Comparison of ENCODE assay signal across 10 mouse cellular contexts in the genomic region with DNA sequence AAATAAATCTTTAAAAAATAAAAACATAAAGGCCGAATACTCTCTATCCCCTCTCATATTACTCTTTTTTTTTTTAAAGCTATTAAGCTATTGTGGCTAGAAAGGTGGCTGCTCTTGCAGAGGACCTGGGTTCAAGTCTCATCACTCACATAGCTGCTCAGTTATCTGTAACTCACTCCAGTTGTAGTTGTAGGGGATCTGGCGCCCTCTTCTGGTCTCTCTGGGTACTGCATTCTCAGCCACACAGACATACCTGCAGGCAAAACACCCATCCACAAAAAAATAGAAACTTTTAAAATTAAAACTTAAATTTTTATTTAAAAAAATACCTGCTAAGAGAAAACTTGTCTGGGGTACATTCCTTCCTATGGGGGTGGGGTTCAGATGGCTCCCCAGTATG.
DNase-seq lines count a peak whose midpoint lies in the region; ATAC-seq and TF ChIP-seq lines count a peak whose summit lies in the region.
"Had no signal": no experiment of that assay in that cellular context is flagged by ENCODE, and none has a peak within 500 bp of the region (broad histone marks: within the 10 kb centered on the region; RNA-seq: fewer than 3 reads in every experiment).

No protein-coding gene starts in this region.

- no peak for TF ChIP-seq POLR2A in bone marrow, adult 2 months (IDR thresholded peaks at IDR 0.05; ENCODE audit: borderline replicate concordance, control insufficient read depth, low read depth, low read length)

- H3K36me3 ChIP-seq in liver, embryonic 11.5 days (ENCODE audit: control insufficient read depth, insufficient read depth, low read length) = no peaks in the 10 kb centered on the region
- H3K36me3 ChIP-seq in stomach, postnatal 0 days (ENCODE audit: control insufficient read depth, insufficient read depth, low read length) = no peaks in the 10 kb centered on the region
- H3K36me3 ChIP-seq: forebrain, embryonic 15.5 days; stomach, embryonic 15.5 days had no signal

- ATAC-seq in liver, embryonic 11.5 days (replicated peaks; ENCODE audit: low FRiP score) = no peak
- ATAC-seq in stomach, postnatal 0 days (ENCODE audit: low FRiP score, low TSS enrichment) = no peak
- ATAC-seq: forebrain, embryonic 15.5 days had no signal

- H3K9me3 ChIP-seq in liver, embryonic 11.5 days (ENCODE audit: control insufficient read depth, low read length) = no peaks in the 10 kb centered on the region
- no peaks in the 10 kb centered on the region for H3K9me3 ChIP-seq in stomach, postnatal 0 days (ENCODE audit: control insufficient read depth, low read length)
- H3K9me3 ChIP-seq: forebrain, embryonic 15.5 days; stomach, embryonic 15.5 days had no signal

- intact Hi-C loops in left cerebral cortex, postnatal 4 days (cut with DNase I) = no loop called here

- 52% methylated on average over 2 of the region's 2 CpGs for WGBS in liver, embryonic 11.5 days
- 51% methylated on average over 2 of the region's 2 CpGs for WGBS in bone marrow, adult 2 months
- WGBS in stomach, postnatal 0 days = 56% methylated on average over 2 of the region's 2 CpGs

- no peak for TF ChIP-seq EP300 in stomach, postnatal 0 days (optimal IDR thresholded peaks at IDR 0.05)

- peaks cover 11% of the 10 kb centered on the region for H3K27me3 ChIP-seq in liver, embryonic 11.5 days (replicated peaks; ENCODE audit: control insufficient read depth, insufficient read depth, low read length)
- no peaks in the 10 kb centered on the region for H3K27me3 ChIP-seq in stomach, postnatal 0 days (ENCODE audit: control insufficient read depth, insufficient read depth, low read length)
- H3K27me3 ChIP-seq: forebrain, embryonic 15.5 days; stomach, embryonic 15.5 days had no signal

- no peak overlapping the region for H3K4me2 ChIP-seq in liver, embryonic 11.5 days
- no peak overlapping the region for H3K4me2 ChIP-seq in stomach, postnatal 0 days (replicated peaks; ENCODE audit: low read depth)
- H3K4me2 ChIP-seq: forebrain, embryonic 15.5 days; stomach, embryonic 15.5 days had no signal

- H3K4me3 ChIP-seq in liver, embryonic 11.5 days (ENCODE audit: low read depth, low read length) = no peak overlapping the region
- no peak overlapping the region for H3K4me3 ChIP-seq in bone marrow, adult 2 months (replicated peaks; ENCODE audit: control insufficient read depth, low read depth, low read length)
- no peak overlapping the region for H3K4me3 ChIP-seq in stomach, postnatal 0 days (ENCODE audit: low read depth, low read length)
- H3K4me3 ChIP-seq: forebrain, embryonic 15.5 days; stomach, embryonic 15.5 days had no signal

- TF ChIP-seq CTCF in bone marrow, adult 2 months (IDR thresholded peaks at IDR 0.05; ENCODE audit: control insufficient read depth, insufficient read depth, low read length) = peak; percentile 45; the same call in 1 of the 2 replicates
- TF ChIP-seq CTCF in stomach, postnatal 0 days (IDR thresholded peaks at IDR 0.05; ENCODE audit: low read depth) = peak; percentile 51

- no peaks in the 10 kb centered on the region for H3K4me1 ChIP-seq in liver, embryonic 11.5 days (replicated peaks; ENCODE audit: control insufficient read depth, insufficient read depth, low read length)
- H3K4me1 ChIP-seq in bone marrow, adult 2 months (ENCODE audit: control insufficient read depth, insufficient read depth, low read length) = no peaks in the 10 kb centered on the region
- no peaks in the 10 kb centered on the region for H3K4me1 ChIP-seq in stomach, postnatal 0 days (replicated peaks; ENCODE audit: control insufficient read depth, insufficient read depth)
- H3K4me1 ChIP-seq: stomach, embryonic 15.5 days had no signal

- peak; percentile 30 for DNase-seq in adrenal gland, postnatal 14 days
- DNase-seq in adrenal gland, postnatal 4 days (ENCODE audit: low spot score in 2 of 2) = no peak
- peak; percentile 65 for DNase-seq in liver
- no peak for DNase-seq in liver, embryonic 11.5 days (ENCODE audit: low spot score)
- no peak for DNase-seq in stomach, postnatal 0 days (ENCODE audit: low spot score)
- DNase-seq in urinary bladder, postnatal 10 days (ENCODE audit: low spot score) = no peak
- no peak for DNase-seq in left cerebral cortex, postnatal 4 days

- no peak overlapping the region for H3K27ac ChIP-seq in liver, embryonic 11.5 days (ENCODE audit: low read depth, low read length)
- H3K27ac ChIP-seq in bone marrow, adult 2 months (ENCODE audit: control insufficient read depth, insufficient read depth, low read depth, low read length, poor library complexity) = no peak overlapping the region
- H3K27ac ChIP-seq in stomach, postnatal 0 days (replicated peaks) = no peak overlapping the region
- H3K27ac ChIP-seq: stomach, embryonic 15.5 days had no signal

- no peak overlapping the region for H3K9ac ChIP-seq in liver, embryonic 11.5 days (ENCODE audit: low read depth, low read length)
- H3K9ac ChIP-seq in stomach, postnatal 0 days (ENCODE audit: low read length) = no peak overlapping the region
- H3K9ac ChIP-seq: forebrain, embryonic 15.5 days; stomach, embryonic 15.5 days had no signal

Comparison
In these comparisons a context has a peak if more than half of its experiments do, and no peak if none do; other contexts are left out.
1. DNase-seq: peak in adrenal gland, postnatal 14 days (single experiment) and liver (single experiment); none in adrenal gland, postnatal 4 days (0 of 2), liver, embryonic 11.5 days (single experiment), stomach, postnatal 0 days (single experiment), urinary bladder, postnatal 10 days (single experiment) and left cerebral cortex, postnatal 4 days (single experiment).